Mouse (Mus musculus) kidney, adult 2 months (tissue): ENCODE measurements around the gene Gprin1. TPM values are rescaled to one million over a fixed set of nuclear protein-coding genes. Genes with fewer than 3 reads are reported as not detected.

Source experiments
- DNase-seq: peaks from one replicate; pipeline ENCODE4 v3.0.0; 2021
- H3K27ac ChIP-seq: fragments of 200-500 bp; 2 replicates; pipeline ENCODE4 v1.5.1; 2012; ENCODE audit warnings: low read depth, low read length, control low read depth, inconsistent platforms; ENCODE audit not compliant: insufficient read depth
- H3K27me3 ChIP-seq: fragments of 200-500 bp; replicated peaks from 2 replicates; pipeline ENCODE4 v1.6.1; 2012; ENCODE audit warnings: mild to moderate bottlenecking, moderate library complexity, low read length, inconsistent platforms; ENCODE audit not compliant: control insufficient read depth, insufficient read depth
- H3K36me3 ChIP-seq: fragments of 200-500 bp; 2 replicates; pipeline ENCODE4 v1.6.1; 2012; ENCODE audit warnings: mild to moderate bottlenecking, moderate library complexity, low read length, inconsistent platforms; ENCODE audit not compliant: control insufficient read depth, insufficient read depth
- H3K4me1 ChIP-seq: fragments of 200-500 bp; 2 replicates; pipeline ENCODE4 v1.6.1; 2011; ENCODE audit warnings: low read length; ENCODE audit not compliant: control insufficient read depth, insufficient read depth
- H3K4me3 ChIP-seq: fragments of 200-500 bp; 2 replicates; pipeline ENCODE4 v1.5.1; 2011; ENCODE audit warnings: mild to moderate bottlenecking, low read depth, low read length, control low read depth; ENCODE audit not compliant: insufficient read depth
- CTCF ChIP-seq: fragments of 200-500 bp; conservative IDR thresholded peaks from 2 replicates; pipeline ENCODE4 v1.5.1; 2011; ENCODE audit warnings: low read depth, mild to moderate bottlenecking, control low read depth, low read length, moderate library complexity, mixed read lengths; ENCODE audit not compliant: insufficient read depth, insufficient read length
- POLR2A ChIP-seq: fragments of 200-500 bp; IDR thresholded peaks from one replicate; pipeline ENCODE4 v1.6.1; 2011; ENCODE audit warnings: low read depth, low read length, control low read depth
- WGBS: fragments of 180-500 bp; shearing (Covaris S2); methylation state at CpG from one replicate; pipeline ENCODE4 v1.1.7; 2018; 5-methylcytosine and 5-hydroxymethylcytosine counted together
- polyA plus RNA-seq: library from polyadenylated mRNA; depleted of rRNA; stranded (reverse); fragments of >200 nt; gene quantifications from 2 replicates; pipeline ENCODE4 v1.2.3, GENCODE M21; 2012

Gprin1 gene
- polyA plus RNA-seq, 1 experiment = 0.03 TPM

DNA sequence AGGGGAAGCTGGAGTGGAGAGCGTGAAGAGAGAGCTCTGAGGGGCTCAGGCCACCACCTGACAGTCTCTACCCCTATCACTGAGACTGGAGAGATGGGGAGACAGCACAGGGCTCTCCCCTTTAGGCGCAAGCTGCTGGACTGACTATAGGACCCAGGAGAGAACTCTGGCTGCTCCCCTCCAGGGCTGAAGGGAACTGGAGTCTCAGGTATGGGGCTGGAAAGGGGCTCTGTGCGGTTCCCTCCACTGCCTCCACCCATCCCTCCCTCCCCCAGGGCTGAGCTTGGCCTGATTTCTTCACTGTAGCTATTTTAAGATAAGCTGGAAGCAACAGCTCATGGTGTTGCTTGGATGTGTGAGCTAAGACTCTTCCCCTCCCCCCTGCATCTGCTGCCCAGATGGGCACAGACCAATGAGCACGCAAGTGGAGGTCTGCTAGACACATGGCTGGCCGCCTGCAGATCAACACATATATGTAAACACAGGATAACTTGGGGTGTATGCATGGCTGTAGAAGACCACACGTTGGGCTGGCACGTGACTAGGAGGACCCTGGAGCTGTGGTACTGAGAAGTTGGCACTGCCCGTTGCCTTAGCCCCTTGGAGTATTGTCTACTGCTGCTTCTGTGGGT lies 10.6 kb upstream of the Gprin1 start:
- no peak overlapping the region for H3K4me3 ChIP-seq
- TF ChIP-seq CTCF (no peak), POLR2A (no peak)
- no peaks in the 10 kb centered on the region for H3K36me3 ChIP-seq
- no peak overlapping the region for H3K27ac ChIP-seq
- H3K27me3 ChIP-seq = no peaks in the 10 kb centered on the region
- H3K4me1 ChIP-seq = no peaks in the 10 kb centered on the region
- no peak for DNase-seq
- WGBS = 67% methylated on average over 8 of the region's 8 CpGs

DNA sequence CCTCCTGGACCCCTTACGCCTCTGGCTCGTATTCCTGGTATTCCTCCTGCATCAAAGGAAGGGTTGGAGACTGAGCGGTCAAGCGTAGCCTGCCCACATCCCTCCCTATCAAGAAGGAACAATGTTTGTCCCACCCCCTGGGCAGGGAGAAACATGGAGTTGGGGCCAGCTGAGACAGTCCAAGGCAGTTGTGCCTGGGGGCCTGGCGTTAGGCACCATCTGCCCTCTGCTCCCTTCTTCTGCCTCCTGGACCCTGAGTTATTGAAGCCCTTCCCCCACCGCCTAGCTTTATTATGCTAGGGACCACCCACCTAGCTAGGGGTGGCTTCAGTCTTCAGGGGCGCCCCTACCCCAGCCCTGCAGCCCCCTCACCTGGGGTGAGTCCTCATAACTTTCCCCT lies 9.8 kb upstream of the Gprin1 start:
- H3K27ac ChIP-seq = no peak overlapping the region
- no peaks in the 10 kb centered on the region for H3K27me3 ChIP-seq
- no peak overlapping the region for H3K4me3 ChIP-seq
- no peaks in the 10 kb centered on the region for H3K36me3 ChIP-seq
- no peaks in the 10 kb centered on the region for H3K4me1 ChIP-seq
- 8% methylated on average over 7 of the region's 7 CpGs for whole genome bisulfite sequencing
- no peak for TF ChIP-seq CTCF
- no peak for TF ChIP-seq POLR2A
- no peak for DNase-seq

DNA sequence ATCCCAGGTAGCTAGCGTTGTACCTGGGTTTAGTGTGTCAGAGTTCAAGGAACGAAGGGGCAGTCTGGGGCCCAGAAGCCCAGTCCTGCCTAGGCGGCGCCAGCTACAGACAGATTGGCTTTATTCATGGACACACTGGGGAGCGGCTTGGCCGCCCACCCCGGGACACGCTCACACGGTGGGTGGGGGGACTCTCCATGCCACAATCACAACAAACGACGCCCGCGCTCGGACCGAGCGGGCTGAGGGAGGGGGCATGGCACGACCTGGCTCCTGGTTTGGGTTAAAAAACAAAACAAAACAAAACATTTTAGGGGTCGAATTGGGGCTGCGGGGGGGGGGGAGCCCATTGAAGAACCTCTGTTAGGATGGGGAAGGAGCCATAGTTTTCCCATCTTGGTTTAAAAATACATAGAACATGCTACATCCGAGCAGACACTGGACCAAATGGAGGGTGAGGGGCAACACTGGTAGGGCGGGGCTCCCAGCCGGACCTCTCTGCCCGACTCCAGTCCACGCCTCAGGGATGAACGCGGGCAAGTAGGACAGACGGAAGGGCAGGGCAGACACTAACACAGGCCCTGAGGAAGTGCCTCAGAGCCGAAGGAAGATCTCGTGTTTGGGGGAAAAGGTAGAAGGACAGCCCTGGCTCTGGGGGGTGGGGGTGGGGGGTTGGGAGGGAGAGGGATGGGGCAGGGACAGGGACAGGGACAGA lies 9.2 kb upstream of the Gprin1 start:
- Histone ChIP-seq H3K36me3 (no peaks in the 10 kb centered on the region), H3K27ac (no peak overlapping the region), H3K4me1 (no peaks in the 10 kb centered on the region), H3K27me3 (no peaks in the 10 kb centered on the region), H3K4me3 (no peak overlapping the region)
- no peak for DNase-seq
- WGBS = 3% methylated on average over 29 of the region's 29 CpGs
- TF ChIP-seq CTCF = no peak

GRCm38 (mm10) chr13:54758045-54758755 lies 8.5 kb upstream of the Gprin1 start:
- H3K36me3 ChIP-seq = no peaks in the 10 kb centered on the region
- no peaks in the 10 kb centered on the region for H3K4me1 ChIP-seq
- WGBS = under 1% methylated on average over 43 of the region's 43 CpGs
- H3K27ac ChIP-seq = no peak overlapping the region
- peak; percentile 80 for DNase-seq
- no peak for TF ChIP-seq POLR2A
- TF ChIP-seq CTCF = peak; percentile 65
- peak overlapping the region; percentile 25; the same call in 1 of the 2 replicates for H3K4me3 ChIP-seq
- H3K27me3 ChIP-seq = no peaks in the 10 kb centered on the region

DNA sequence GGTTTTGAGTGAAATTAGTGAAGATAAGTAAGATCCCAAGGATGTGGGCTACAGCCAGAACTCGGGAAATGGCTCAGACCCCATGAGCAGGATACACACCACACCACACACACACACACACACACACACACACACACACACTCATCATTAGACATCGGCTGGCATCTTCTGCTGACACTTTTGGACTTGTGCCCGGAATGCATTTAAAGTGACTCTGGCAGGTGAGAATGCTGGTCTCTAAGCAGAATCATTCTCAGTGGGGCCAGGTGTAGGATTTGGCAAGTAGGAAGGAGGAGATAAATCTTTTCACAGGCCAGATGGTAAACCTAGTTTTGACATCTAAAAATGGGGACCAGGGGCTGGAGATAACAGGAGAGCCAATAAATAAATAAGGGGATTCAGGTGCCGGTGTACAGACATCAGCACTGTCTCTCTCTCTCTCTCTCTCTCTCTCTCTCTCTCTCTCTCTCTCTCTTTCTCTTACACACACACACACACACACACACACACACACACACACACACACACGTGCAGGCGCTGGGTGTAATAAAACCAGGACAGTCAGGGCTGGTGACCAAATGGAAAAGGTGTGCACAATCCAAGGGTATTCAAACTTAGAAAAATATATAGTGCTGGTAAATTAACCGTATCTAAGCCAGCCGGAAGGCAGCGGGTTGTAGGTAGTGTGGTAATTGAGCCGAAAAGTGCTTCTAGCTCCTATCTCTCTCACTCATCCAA lies 7.6 kb upstream of the Gprin1 start:
- TF ChIP-seq CTCF (no peak), POLR2A (no peak)
- no peak overlapping the region for H3K4me3 ChIP-seq
- no peak overlapping the region for H3K27ac ChIP-seq
- no peak for DNase-seq
- H3K36me3 ChIP-seq = no peaks in the 10 kb centered on the region
- no peaks in the 10 kb centered on the region for H3K4me1 ChIP-seq
- no peaks in the 10 kb centered on the region for H3K27me3 ChIP-seq
- 46% methylated on average over 10 of the region's 10 CpGs for WGBS

DNA sequence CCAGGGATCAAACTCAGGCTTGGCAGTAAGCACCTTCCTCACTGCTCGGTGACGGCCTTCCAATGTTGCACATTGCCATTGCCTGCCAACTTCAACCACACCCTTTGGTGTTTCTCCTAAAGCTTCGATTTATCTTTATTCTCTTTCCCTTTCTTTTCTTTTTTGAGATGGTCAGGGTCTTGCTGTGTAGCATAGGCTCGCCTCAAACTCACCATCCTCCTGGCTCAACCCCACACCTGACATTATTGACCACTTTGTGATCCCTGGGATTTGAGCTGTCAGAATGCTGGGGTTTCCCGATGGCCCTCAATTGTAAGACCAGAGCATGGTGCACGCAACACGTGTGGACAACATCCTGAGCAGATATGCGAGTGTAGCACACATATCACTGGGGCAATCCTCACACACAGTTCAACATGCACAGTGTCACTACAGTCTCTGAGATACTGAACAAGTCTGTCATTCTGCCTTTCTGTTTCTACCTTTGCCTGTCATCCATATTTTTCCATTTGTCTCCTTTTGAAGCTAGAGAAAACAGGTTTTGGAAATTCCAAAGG lies 6.6 kb upstream of the Gprin1 start:
- Histone ChIP-seq H3K27ac (no peak overlapping the region), H3K4me3 (no peak overlapping the region), H3K27me3 (no peaks in the 10 kb centered on the region), H3K4me1 (no peaks in the 10 kb centered on the region), H3K36me3 (no peaks in the 10 kb centered on the region)
- 90% methylated on average over 8 of the region's 8 CpGs for WGBS
- no peak for TF ChIP-seq POLR2A
- no peak for TF ChIP-seq CTCF
- DNase-seq = no peak

DNA sequence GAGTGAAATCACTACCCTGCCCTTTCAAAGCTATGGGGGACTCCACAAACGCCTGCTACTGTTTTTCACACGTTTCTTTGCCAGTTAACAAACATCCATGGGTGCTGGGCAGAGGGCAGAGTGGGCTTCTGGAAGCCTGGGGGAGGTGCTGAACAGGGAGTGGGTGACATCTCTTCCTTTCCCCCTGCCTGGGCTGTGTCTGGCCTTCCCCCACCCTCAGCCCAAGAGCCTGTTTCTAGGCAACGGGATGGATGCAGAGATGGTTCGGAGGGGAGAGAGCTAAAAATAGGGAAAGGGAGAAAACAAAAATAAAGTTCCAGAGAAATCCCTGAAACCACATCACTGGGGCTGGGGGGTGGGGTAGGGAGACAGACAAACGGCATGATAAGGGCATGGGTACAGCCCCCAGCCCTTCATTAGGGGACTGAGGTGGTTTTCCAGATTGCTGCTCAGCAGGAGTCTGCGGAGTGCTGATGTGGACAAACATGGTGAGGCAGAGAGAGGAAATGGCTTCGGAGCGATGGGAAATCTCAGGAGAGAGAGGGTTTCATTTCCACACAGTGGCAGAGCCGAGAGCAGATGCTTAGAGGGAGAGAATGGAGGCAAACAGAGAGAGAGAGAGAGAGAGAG lies 5.6 kb upstream of the Gprin1 start:
- TF ChIP-seq CTCF = no peak
- no peak for TF ChIP-seq POLR2A
- Histone ChIP-seq H3K4me3 (no peak overlapping the region), H3K4me1 (no peaks in the 10 kb centered on the region), H3K36me3 (no peaks in the 10 kb centered on the region), H3K27ac (no peak overlapping the region), H3K27me3 (no peaks in the 10 kb centered on the region)
- no peak for DNase-seq
- 31% methylated on average over 9 of the region's 9 CpGs for WGBS
